Mouse (Mus musculus) hindbrain, embryonic 16.5 days (tissue): ENCODE results near the gene Ttc30a1. TPM values are rescaled to one million over a fixed set of nuclear protein-coding genes. Genes with fewer than 3 reads are reported as not detected.

Experiments used
- ATAC-seq: fragments of 200-750 bp; cut with Nextera tagmentation; 2 replicates; pipeline ENCODE4 v1.8.0; 2017; ENCODE audit warnings: moderate TSS enrichment, moderate library complexity
- H3K27ac ChIP-seq: fragments of 300-500 bp; sonication (generic); 2 replicates; pipeline ENCODE4 v1.5.1; 2014; ENCODE audit warnings: low read depth, mild to moderate bottlenecking, control low read depth, low read length, moderate library complexity
- H3K27me3 ChIP-seq: fragments of 300-500 bp; sonication (generic); replicated peaks from 2 replicates; pipeline ENCODE4 v1.6.1; 2014; ENCODE audit warnings: low read length; ENCODE audit not compliant: control insufficient read depth, insufficient read depth
- H3K36me3 ChIP-seq: fragments of 300-500 bp; sonication (generic); 2 replicates; pipeline ENCODE4 v1.6.1; 2014; ENCODE audit warnings: mild to moderate bottlenecking, low read length, moderate library complexity, mixed read lengths; ENCODE audit not compliant: control insufficient read depth, insufficient read depth
- H3K4me1 ChIP-seq: fragments of 300-500 bp; sonication (generic); 2 replicates; pipeline ENCODE4 v1.6.1; 2014; ENCODE audit warnings: low read depth, low read length; ENCODE audit not compliant: control insufficient read depth, insufficient read depth
- H3K4me2 ChIP-seq: fragments of 300-500 bp; sonication (generic); 2 replicates; pipeline ENCODE4 v1.6.1; 2014; ENCODE audit warnings: mild to moderate bottlenecking, low read length, control low read depth, moderate library complexity
- H3K4me3 ChIP-seq: fragments of 300-500 bp; sonication (generic); 2 replicates; pipeline ENCODE4 v1.5.1; 2014; ENCODE audit warnings: mild to moderate bottlenecking, low read length, control low read depth, moderate library complexity
- H3K9ac ChIP-seq: fragments of 300-500 bp; sonication (generic); 2 replicates; pipeline ENCODE4 v1.6.1; 2014; ENCODE audit warnings: low read depth, mild to moderate bottlenecking, control low read depth, low read length, moderate library complexity
- H3K9me3 ChIP-seq: fragments of 300-500 bp; sonication (generic); 2 replicates; pipeline ENCODE4 v1.6.1; 2014; ENCODE audit warnings: mild to moderate bottlenecking, low read length, moderate library complexity; ENCODE audit not compliant: control insufficient read depth
- WGBS: fragments of 180-500 bp; shearing (Covaris S2); extraction: QIAGEN DNeasy Blood & Tissue Kit; methylation state at CpG from one replicate; pipeline ENCODE4 v1.1.7; 2014; 5-methylcytosine and 5-hydroxymethylcytosine counted together
- polyA plus RNA-seq: library from polyadenylated mRNA; unstranded; fragments of >200 nt; fragmentation: Nextera tagmentation; extraction: Ambion mirVana; gene quantifications from 2 replicates; pipeline ENCODE4 v1.2.1, GENCODE M21; 2015

The Ttc30a1 gene
- polyA plus RNA-seq, 1 experiment from 2014 or later = 8.9 TPM

- Histone ChIP-seq H3K27me3 (no peaks in the 10 kb centered on the region), H3K9ac (no peak overlapping the region), H3K4me2 (no peak overlapping the region), H3K4me1 (no peaks in the 10 kb centered on the region), H3K4me3 (no peak overlapping the region), H3K9me3 (no peaks in the 10 kb centered on the region), H3K36me3 (no peaks in the 10 kb centered on the region), H3K27ac (no peak overlapping the region)
- 84% methylated on average over 2 of the region's 2 CpGs for WGBS
- no peak for ATAC-seq
Observed at GRCm38 (mm10) chr2:75929141-75929540, 52.6 kb downstream of the Ttc30a1 start.

Other genes with a start within 250 kb of the Ttc30a1 start
- gene Agps, start 149.8 kb downstream of the Ttc30a1 start, polyA plus RNA-seq = 21.6 and 27.6 TPM in 2 replicates
- 23.0 and 23.3 TPM in 2 replicates for gene Ttc30b, start 43.4 kb downstream of the Ttc30a1 start, polyA plus RNA-seq
- gene Ttc30a2, start 3.8 kb downstream of the Ttc30a1 start, polyA plus RNA-seq = 0.77 and 1.1 TPM in 2 replicates